Mouse (Mus musculus) testis, adult 10 weeks (tissue): ENCODE data around the gene Rundc3b. TPM values are rescaled to one million over a fixed set of nuclear protein-coding genes. Genes with fewer than 3 reads are reported as not detected.

Experiments
- polyA plus RNA-seq: library from polyadenylated mRNA; stranded (reverse); fragments of 350-450 nt; fragmentation: Illumina TruSeq; extraction: RNeasy Lipid Tissue Mini Kit (QIAGEN cat#74804); gene quantifications from one replicate; pipeline ENCODE4 v1.2.3, GENCODE M21; 2014; ENCODE audit warnings: low read depth, low replicate concordance

Rundc3b gene
- polyA plus RNA-seq, result 8.8 TPM

DNA sequence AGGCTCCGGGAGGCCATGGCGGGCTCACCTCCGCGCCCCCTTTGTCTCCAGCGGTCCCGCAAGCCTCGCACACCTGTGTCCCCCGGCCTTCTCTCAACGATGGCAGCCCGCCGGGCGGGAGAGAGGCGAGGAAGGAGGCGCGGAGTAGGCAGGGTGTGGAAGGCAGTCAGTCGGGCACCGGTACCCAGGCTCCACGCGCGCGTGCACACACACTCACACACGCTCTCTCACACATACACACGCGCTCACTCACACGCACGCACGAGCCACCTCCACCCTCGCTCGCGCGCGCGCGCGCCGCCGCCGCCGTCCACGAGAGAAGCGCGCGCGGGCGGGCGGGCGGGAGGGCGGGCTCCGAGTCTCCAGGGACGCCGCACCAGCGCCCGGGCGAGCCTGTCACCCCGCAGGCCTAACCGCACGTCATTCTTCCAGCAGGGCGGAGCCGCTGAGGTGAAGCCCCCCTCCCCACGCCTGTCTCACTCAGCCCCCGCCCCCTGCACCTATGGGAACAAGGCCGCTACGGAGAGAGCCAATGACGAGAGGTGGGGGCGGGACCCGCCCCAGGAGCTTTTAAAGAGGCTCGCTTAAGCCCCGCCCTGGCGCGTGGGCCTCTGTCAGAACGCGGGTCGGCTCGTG lies at the start of gene Rundc3b:
TSS of gene Rundc3b (minus strand) at position 357 of the 636 bp plus-strand sequence.

DNA sequence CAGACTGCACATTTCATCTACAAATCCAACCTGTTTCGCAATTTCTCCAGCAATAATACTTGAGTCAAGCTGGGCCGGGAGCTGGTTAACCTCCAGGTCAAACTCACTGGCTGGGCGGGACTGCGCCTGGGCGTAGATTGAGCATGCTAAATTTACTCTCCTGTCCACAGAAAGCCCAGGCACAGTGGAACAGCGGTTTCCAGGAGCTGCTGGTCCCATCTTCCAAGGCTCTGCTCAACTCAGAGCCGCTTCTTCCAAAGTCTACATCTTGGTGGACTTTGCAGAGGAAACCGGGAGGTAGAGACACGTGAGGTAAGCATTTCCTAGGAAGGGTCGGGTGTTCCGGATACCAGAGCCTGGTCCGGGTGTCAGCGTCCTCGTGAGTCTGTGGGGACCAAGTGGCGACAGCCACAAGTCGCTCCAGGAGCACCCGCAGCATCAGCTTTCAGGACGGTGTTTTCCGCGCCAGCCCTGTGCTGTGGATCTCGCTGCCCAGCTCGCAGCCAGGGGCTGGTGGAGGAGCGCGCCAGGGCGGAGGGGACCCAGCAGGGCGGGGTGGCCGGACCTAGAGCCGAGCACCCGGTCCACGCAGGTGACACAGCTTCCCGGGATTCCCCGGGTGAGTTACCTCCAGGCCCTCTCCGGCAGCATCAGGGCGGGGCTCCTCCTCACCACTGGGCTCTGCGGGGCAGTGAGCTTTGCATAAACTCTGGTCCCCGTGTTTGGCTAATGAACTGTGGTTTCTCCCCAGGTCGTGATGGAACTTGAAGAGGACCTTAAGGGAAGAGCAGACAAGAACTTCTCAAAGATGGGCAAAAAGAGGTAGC lies 37.4 kb upstream of the Rundc3b start, which contains the start of gene Abcb1a:
TSS of gene Abcb1a (plus strand) at position 167 of the 827 bp plus-strand sequence.

Other genes with a start within 250 kb of the Rundc3b start
- gene Dbf4, start 200.2 kb downstream of the Rundc3b start, polyA plus RNA-seq, result 128 TPM
- 19.8 TPM for gene Slc25a40, start 200.1 kb downstream of the Rundc3b start, polyA plus RNA-seq
- 2.7 TPM for gene Abcb1a, start 37.1 kb upstream of the Rundc3b start, polyA plus RNA-seq
- gene Abcb1b, start 175.2 kb upstream of the Rundc3b start, polyA plus RNA-seq, result 0.94 TPM